Mouse (Mus musculus): ENCODE results near the gene Ccdc92b.

DNA sequence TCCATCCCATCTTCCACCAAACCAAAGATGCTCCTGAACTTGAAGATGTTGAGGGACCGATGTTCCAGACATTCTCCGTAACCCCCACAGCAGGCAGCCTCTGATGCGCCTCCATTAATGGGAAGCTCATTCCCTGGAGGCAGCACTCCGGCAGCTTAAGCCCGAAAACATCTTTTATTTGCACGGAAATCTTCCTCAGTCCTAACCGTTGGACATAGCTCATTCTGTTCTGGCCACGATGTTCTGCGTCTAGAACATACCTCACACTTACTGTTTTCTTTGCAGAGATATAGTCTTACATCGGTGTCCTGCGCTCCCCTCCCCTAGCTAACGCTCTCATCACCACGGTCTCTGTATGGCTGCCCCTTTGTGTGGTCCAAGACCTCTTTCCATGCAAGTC is 28.7 kb upstream of the Ccdc92b start:
- TF ChIP-seq CTCF (IDR thresholded peaks at IDR 0.05; ENCODE audit: control insufficient read depth, insufficient read depth, low read length), result no peak
- TF ChIP-seq POLR2A (IDR thresholded peaks at IDR 0.05; ENCODE audit: borderline replicate concordance, control insufficient read depth, low read depth, low read length), result no peak
